Mouse (Mus musculus) MEL (cell line): ENCODE results near the gene Gmpr2. TPM values are rescaled to one million over a fixed set of nuclear protein-coding genes. Genes with fewer than 3 reads are reported as not detected.

Experiments
- DNase-seq: peaks from one replicate; pipeline ENCODE4 v3.0.0; 2011; ENCODE audit warnings: low read depth, low spot score
- H3K27ac ChIP-seq: 2 replicates; pipeline ENCODE4 v1.5.1; 2012; ENCODE audit warnings: low read depth, mild to moderate bottlenecking, control low read depth, low read length, moderate library complexity; ENCODE audit not compliant: control insufficient read depth
- H3K27me3 ChIP-seq, 2 experiments: fragments of 150-350 bp in 1 of 2; sonication (generic) in 1 of 2; 2 replicates each; pipeline ENCODE4 v1.6.1; 2012; ENCODE audit warnings: low read length in 2 of 2, mild to moderate bottlenecking in 2 of 2, improper control_type of control experiment in 1 of 2, moderate library complexity in 1 of 2; ENCODE audit not compliant: insufficient read depth in 2 of 2, control insufficient read depth in 1 of 2
- H3K36me3 ChIP-seq, 2 experiments: 2 replicates each; pipeline ENCODE4 v1.6.1; 2012 to 2014; ENCODE audit warnings: low read length in 2 of 2, improper control_type of control experiment in 1 of 2, inconsistent platforms in 1 of 2, mild to moderate bottlenecking in 1 of 2; ENCODE audit not compliant: insufficient read depth in 2 of 2, control insufficient read depth in 1 of 2
- H3K4me1 ChIP-seq, 2 experiments: fragments of 150-350 bp in 1 of 2; sonication (generic) in 1 of 2; 2 replicates each; pipeline ENCODE4 v1.6.1; 2012; ENCODE audit warnings: low read length in 2 of 2, improper control_type of control experiment in 1 of 2, mild to moderate bottlenecking in 1 of 2; ENCODE audit not compliant: insufficient read depth in 2 of 2, control insufficient read depth in 1 of 2
- H3K4me3 ChIP-seq, 2 experiments: fragments of 150-350 bp in 1 of 2; sonication (generic) in 1 of 2; 2 replicates each; pipeline ENCODE4 v1.5.1; 2012; ENCODE audit warnings: low read depth in 2 of 2, low read length in 2 of 2, mild to moderate bottlenecking in 2 of 2, moderate library complexity in 2 of 2, control low read depth in 1 of 2, improper control_type of control experiment in 1 of 2; ENCODE audit not compliant: control insufficient read depth in 1 of 2, insufficient read depth in 1 of 2
- H3K79me2 ChIP-seq: 2 replicates; pipeline ENCODE4 v1.6.1; 2012; ENCODE audit warnings: mild to moderate bottlenecking, low read length, moderate library complexity; ENCODE audit not compliant: control insufficient read depth, poor library complexity, insufficient read depth
- H3K9ac ChIP-seq: 2 replicates; pipeline ENCODE4 v1.6.1; 2012; ENCODE audit warnings: low read depth, mild to moderate bottlenecking, control low read depth, low read length, moderate library complexity; ENCODE audit not compliant: control insufficient read depth, poor library complexity, severe bottlenecking
- H3K9me3 ChIP-seq: fragments of 150-350 bp; sonication (generic); replicated peaks from 2 replicates; pipeline ENCODE4 v1.6.1; 2012; ENCODE audit warnings: mild to moderate bottlenecking, low read length, improper control_type of control experiment, moderate library complexity; ENCODE audit not compliant: insufficient read depth
- CTCF ChIP-seq, 3 experiments: IDR thresholded peaks in 2 of 3; conservative IDR thresholded peaks in 1 of 3; 2 replicates each; pipeline ENCODE4 v1.5.1; 2011 to 2012; ENCODE audit warnings: low read length in 3 of 3, low read depth in 2 of 3, mild to moderate bottlenecking in 2 of 3, improper control_type of control experiment in 1 of 3, inconsistent platforms in 1 of 3, mixed read lengths in 1 of 3, moderate library complexity in 1 of 3; ENCODE audit not compliant: control insufficient read depth in 1 of 3, insufficient read depth in 1 of 3, poor library complexity in 1 of 3, severe bottlenecking in 1 of 3
- ELF1 ChIP-seq: IDR thresholded peaks from 2 replicates; pipeline ENCODE4 v1.6.1; 2014; ENCODE audit warnings: low read depth, mild to moderate bottlenecking, inconsistent platforms, low read length, improper control_type of control experiment, moderate library complexity
- EP300 ChIP-seq, 2 experiments: IDR thresholded peaks; 2 replicates each; pipeline ENCODE4 v1.6.1; 2011; ENCODE audit warnings: improper control_type of control experiment in 2 of 2, low read length in 2 of 2, low read depth in 1 of 2, mild to moderate bottlenecking in 1 of 2
- ETS1 ChIP-seq: IDR thresholded peaks from 2 replicates; pipeline ENCODE4 v1.6.1; 2012; ENCODE audit warnings: low read depth, mild to moderate bottlenecking, inconsistent platforms, low read length, improper control_type of control experiment, moderate library complexity
- GATA1 ChIP-seq: IDR thresholded peaks from 2 replicates; pipeline ENCODE4 v1.6.1; 2011; ENCODE audit warnings: low read depth, low read length, improper control_type of control experiment
- HCFC1 ChIP-seq: IDR thresholded peaks from 2 replicates; pipeline ENCODE4 v1.6.1; 2012; ENCODE audit warnings: low read depth, mild to moderate bottlenecking, inconsistent platforms, low read length, improper control_type of control experiment, moderate library complexity
- JUND ChIP-seq: IDR thresholded peaks from 2 replicates; pipeline ENCODE4 v1.6.1; 2011; ENCODE audit warnings: low read depth, mild to moderate bottlenecking, improper control_type of control experiment, low read length
- MAFK ChIP-seq: IDR thresholded peaks from 2 replicates; pipeline ENCODE4 v1.6.1; 2011; ENCODE audit warnings: low read depth, mild to moderate bottlenecking, low read length, improper control_type of control experiment, borderline replicate concordance
- MAX ChIP-seq: IDR thresholded peaks from 2 replicates; pipeline ENCODE4 v1.6.1; 2011; ENCODE audit warnings: low read length, improper control_type of control experiment
- MXI1 ChIP-seq: IDR thresholded peaks from 2 replicates; pipeline ENCODE4 v1.6.1; 2011; ENCODE audit warnings: mild to moderate bottlenecking, low read depth, low read length, improper control_type of control experiment
- MYB ChIP-seq: IDR thresholded peaks from 2 replicates; pipeline ENCODE4 v1.6.1; 2011; ENCODE audit warnings: mild to moderate bottlenecking, low read depth, low read length, improper control_type of control experiment
- NELFE ChIP-seq: IDR thresholded peaks from 2 replicates; pipeline ENCODE4 v1.6.1; 2011; ENCODE audit warnings: low read depth, low read length, improper control_type of control experiment
- POLR2A ChIP-seq, 2 experiments: IDR thresholded peaks; 2 replicates each; pipeline ENCODE4 v1.6.1; 2011 to 2012; ENCODE audit warnings: low read length in 2 of 2, mild to moderate bottlenecking in 2 of 2, control low read depth in 1 of 2, improper control_type of control experiment in 1 of 2, low read depth in 1 of 2, moderate library complexity in 1 of 2; ENCODE audit not compliant: control insufficient read depth in 1 of 2, insufficient read depth in 1 of 2, poor library complexity in 1 of 2
- POLR2AphosphoS5 ChIP-seq: IDR thresholded peaks from 2 replicates; pipeline ENCODE4 v1.6.1; 2012; ENCODE audit warnings: low read depth, borderline replicate concordance, mild to moderate bottlenecking, inconsistent platforms, low read length, moderate library complexity, mixed read lengths
- RAD21 ChIP-seq: IDR thresholded peaks from 2 replicates; pipeline ENCODE4 v1.6.1; 2011; ENCODE audit warnings: mild to moderate bottlenecking, low read depth, low read length, improper control_type of control experiment
- RCOR1 ChIP-seq: IDR thresholded peaks from 2 replicates; pipeline ENCODE4 v1.6.1; 2012; ENCODE audit warnings: low read depth, mild to moderate bottlenecking, inconsistent platforms, low read length, improper control_type of control experiment
- SIN3A ChIP-seq: IDR thresholded peaks from 2 replicates; pipeline ENCODE4 v1.6.1; 2012; ENCODE audit warnings: low read length, improper control_type of control experiment, inconsistent platforms
- TBP ChIP-seq: IDR thresholded peaks from 2 replicates; pipeline ENCODE4 v1.8.0; 2011; ENCODE audit warnings: low read depth, low read length, improper control_type of control experiment
- TCF12 ChIP-seq: IDR thresholded peaks from 2 replicates; pipeline ENCODE4 v1.6.1; 2014; ENCODE audit warnings: low read depth, mild to moderate bottlenecking, inconsistent platforms, low read length, improper control_type of control experiment, moderate library complexity
- UBTF ChIP-seq: IDR thresholded peaks from 2 replicates; pipeline ENCODE4 v1.6.1; 2012; ENCODE audit warnings: low read depth, mild to moderate bottlenecking, inconsistent platforms, low read length, improper control_type of control experiment, moderate library complexity, borderline replicate concordance; ENCODE audit not compliant: insufficient read depth
- ZC3H11A ChIP-seq: IDR thresholded peaks from 2 replicates; pipeline ENCODE4 v1.6.1; 2012; ENCODE audit warnings: low read depth, mild to moderate bottlenecking, inconsistent platforms, low read length, improper control_type of control experiment
- ZKSCAN1 ChIP-seq: IDR thresholded peaks from 2 replicates; pipeline ENCODE4 v1.6.1; 2012; ENCODE audit warnings: low read depth, mild to moderate bottlenecking, inconsistent platforms, low read length, improper control_type of control experiment, moderate library complexity
- ZMIZ1 ChIP-seq: IDR thresholded peaks from 2 replicates; pipeline ENCODE4 v1.6.1; 2012; ENCODE audit warnings: low read depth, mild to moderate bottlenecking, inconsistent platforms, low read length, improper control_type of control experiment, moderate library complexity
- ZNF384 ChIP-seq: IDR thresholded peaks from 2 replicates; pipeline ENCODE4 v1.6.1; 2012; ENCODE audit warnings: low read depth, mild to moderate bottlenecking, inconsistent platforms, low read length, improper control_type of control experiment
- polyA plus RNA-seq, 2 experiments: library from polyadenylated mRNA; stranded (reverse) in 1 of 2; unstranded in 1 of 2; fragments of >175 nt in 1 of 2; fragments of >200 nt in 1 of 2; gene quantifications; 2 replicates each; pipeline versions ENCODE4 v1.2.1 to v1.2.4; 2012; ENCODE audit warnings: low replicate concordance in 2 of 2, low read depth in 1 of 2; ENCODE audit not compliant: insufficient read length in 2 of 2, insufficient read depth in 1 of 2, missing spikeins in 1 of 2
- total RNA-seq: library from RNA; depleted of rRNA; stranded (reverse); fragments of 300-350 nt; gene quantifications from 2 replicates; pipeline ENCODE4 v1.2.3, GENCODE M21; 2012

Gmpr2 gene
- total and polyA plus RNA-seq, 3 experiments = 22.3 to 28.8 TPM; not detected in 1

- peaks cover 3 to 11% of the 10 kb centered on the region in 2 experiments; a peak in 3 of 4 replicates for H3K36me3 ChIP-seq
- H3K9me3 ChIP-seq = no peaks in the 10 kb centered on the region
- H3K27me3 ChIP-seq = no peaks in the 10 kb centered on the region
- H3K27ac ChIP-seq = no peak overlapping the region
- no peak overlapping the region for H3K9ac ChIP-seq
- H3K79me2 ChIP-seq = no peaks in the 10 kb centered on the region; the same call in 1 of the 2 replicates
- peaks cover 3 to 14% of the 10 kb centered on the region in 2 experiments for H3K4me1 ChIP-seq
- no peak for DNase-seq
- TF ChIP-seq GATA1 = no peak
- no peak for TF ChIP-seq JUND
- TF ChIP-seq EP300 (IDR thresholded peaks at IDR 0.05; ENCODE audit: low read depth in 1 of 2, low read length in 2 of 2) = no peak
- TF ChIP-seq POLR2A (IDR thresholded peaks at IDR 0.05; ENCODE audit: control insufficient read depth in 1 of 2, insufficient read depth in 1 of 2, low read depth in 1 of 2, low read length in 2 of 2, poor library complexity in 1 of 2) = no peak
- no peak for TF ChIP-seq MYB
- no peak for TF ChIP-seq ZKSCAN1
- TF ChIP-seq ZNF384 = no peak
- TF ChIP-seq TCF12 = no peak
- TF ChIP-seq ELF1 = no peak
- no peak for TF ChIP-seq RCOR1
- no peak for TF ChIP-seq ZC3H11A
- H3K4me3 ChIP-seq = no peak overlapping the region
Measured at GRCm38 (mm10) chr14:55658011-55658410, 13.7 kb upstream of the Gmpr2 start.

- Histone ChIP-seq H3K79me2 (no peaks in the 10 kb centered on the region; the same call in 1 of the 2 replicates), H3K27ac (peak within 1 kb of the TSS; percentile 85)
- TF ChIP-seq ETS1 (no peak; the same call in none of the 2 replicates), TCF12 (peak; percentile 19; the same call in 1 of the 2 replicates), RAD21 (no peak), POLR2A (IDR thresholded peaks at IDR 0.05; ENCODE audit: control insufficient read depth in 1 of 2, insufficient read depth in 1 of 2, low read depth in 1 of 2, low read length in 2 of 2, poor library complexity in 1 of 2) (peak; percentile 26 to 64; a peak in 2 of 4 replicates), MAFK (no peak), HCFC1 (peak; percentile 82), RCOR1 (peak; percentile 39), GATA1 (peak; percentile 30; the same call in 1 of the 2 replicates), POLR2AphosphoS5 (no peak), CTCF (IDR thresholded peaks at IDR 0.05 in 2 of 3, conservative IDR thresholded peaks at IDR 0.05 in 1 of 3; ENCODE audit: control insufficient read depth in 1 of 3, insufficient read depth in 1 of 3, low read depth in 2 of 3, low read length in 3 of 3, poor library complexity in 1 of 3, severe bottlenecking in 1 of 3) (peak in 2 of 3 experiments; percentile 65; a peak in 4 of 6 replicates), TBP (peak; percentile 52), MXI1 (peak; percentile 72), EP300 (IDR thresholded peaks at IDR 0.05; ENCODE audit: low read depth in 1 of 2, low read length in 2 of 2) (peak in 1 of 2 experiments; percentile 24; a peak in 1 of 4 replicates), UBTF (peak; percentile 65; the same call in 1 of the 2 replicates), MAX (0 out of 2 replicates have a peak, but pooled peaks have one; percentile 15), ZMIZ1 (peak; percentile 40; the same call in 1 of the 2 replicates), NELFE (peak; percentile 63), SIN3A (peak; percentile 75), JUND (no peak)
- TF ChIP-seq, all 39 proteins: peak for 14
- peak; percentile 91 for DNase-seq
- H3K36me3 ChIP-seq = peaks cover 3 to 11% of the 10 kb centered on the region in 2 experiments; a peak in 3 of 4 replicates
- H3K9ac ChIP-seq = peak within 1 kb of the TSS; percentile 67
- no peaks in the 10 kb centered on the region for H3K9me3 ChIP-seq
- H3K27me3 ChIP-seq = no peaks in the 10 kb centered on the region
- peaks cover 3 to 14% of the 10 kb centered on the region in 2 experiments for H3K4me1 ChIP-seq
- H3K4me3 ChIP-seq = peak within 1 kb of the TSS; percentile 69 to 89
Measured at GRCm38 (mm10) chr14:55659960-55660573, 11.7 kb upstream of the Gmpr2 start, which contains the start of gene Mdp1. Gene Mdp1 (minus strand): TSS chr14:55660508.
